Mouse (Mus musculus) cerebellum, adult 11 months (tissue): ENCODE results near the gene Ces1h.
"Not testable (repeated sequence)": the region's sequence is repeated elsewhere in the genome, so short reads cannot be mapped to it uniquely, and the experiment has no call there.

ENCODE experiments used
- DNase-seq: peaks from one replicate; pipeline ENCODE4 v3.0.0; 2022

Ces1h gene

DNA sequence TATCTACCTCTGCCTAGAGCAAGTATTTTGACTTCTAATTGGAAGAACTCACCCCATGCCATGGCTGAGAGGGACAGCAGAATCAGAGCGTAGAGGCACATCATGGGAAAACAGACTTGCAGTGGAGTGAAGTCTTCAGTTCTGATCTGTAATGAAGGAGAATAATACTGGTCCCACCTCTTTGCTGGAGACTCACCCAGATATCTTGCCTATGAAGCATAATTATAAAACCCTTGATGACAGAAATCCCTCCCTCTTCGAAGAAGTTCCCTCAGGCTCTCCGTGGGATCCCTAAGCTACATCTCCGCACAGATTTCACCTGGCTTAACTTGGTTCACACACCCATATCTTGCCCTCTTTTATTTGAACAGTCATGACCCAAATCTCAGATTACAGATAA is at the start of gene Ces1h:
Gene Ces1h, minus strand, starts transcription at position 101 of the 400 bp plus-strand sequence.
- DNase-seq, result no peak

DNA sequence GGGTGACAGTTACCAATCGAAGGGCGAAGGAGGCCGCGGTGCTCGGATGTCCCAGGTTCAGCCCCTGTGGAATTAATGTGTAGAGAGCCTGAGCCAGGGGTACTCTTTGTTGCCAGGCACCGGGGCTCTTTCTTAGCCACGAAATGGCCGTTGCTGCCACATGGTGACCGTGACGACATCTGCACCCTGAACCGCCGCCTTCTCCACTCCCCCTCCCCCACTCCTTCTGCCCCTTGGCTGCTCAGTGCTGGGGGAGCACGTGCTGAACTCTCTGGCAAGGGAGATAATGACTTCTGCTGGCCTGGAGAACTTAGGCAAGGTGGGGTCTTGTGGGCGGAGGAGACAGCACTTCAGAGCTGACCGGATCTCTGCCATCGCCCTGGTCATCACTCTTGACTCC is 47.7 kb upstream of the Ces1h start:
- DNase-seq, result no peak

DNA sequence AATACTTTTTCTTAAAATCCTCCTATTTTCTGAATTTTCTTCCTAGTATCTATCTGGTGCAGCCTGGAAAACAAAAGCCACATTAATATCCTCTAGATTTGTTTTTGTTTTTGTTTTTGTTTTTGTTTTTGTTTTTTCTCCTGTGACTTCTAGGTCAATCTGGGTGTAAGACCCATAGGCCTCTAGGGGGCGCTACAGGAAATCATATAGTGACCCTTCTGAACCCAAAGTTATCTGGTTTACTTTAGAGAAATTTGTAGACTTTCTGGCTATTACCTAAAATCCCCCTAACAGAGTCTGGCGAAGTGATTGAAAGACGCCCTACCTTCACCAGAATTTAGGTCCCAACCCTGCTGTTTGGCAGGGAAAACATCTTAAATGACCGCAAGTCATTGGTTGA is 35.9 kb upstream of the Ces1h start:
- no peak for DNase-seq

DNA sequence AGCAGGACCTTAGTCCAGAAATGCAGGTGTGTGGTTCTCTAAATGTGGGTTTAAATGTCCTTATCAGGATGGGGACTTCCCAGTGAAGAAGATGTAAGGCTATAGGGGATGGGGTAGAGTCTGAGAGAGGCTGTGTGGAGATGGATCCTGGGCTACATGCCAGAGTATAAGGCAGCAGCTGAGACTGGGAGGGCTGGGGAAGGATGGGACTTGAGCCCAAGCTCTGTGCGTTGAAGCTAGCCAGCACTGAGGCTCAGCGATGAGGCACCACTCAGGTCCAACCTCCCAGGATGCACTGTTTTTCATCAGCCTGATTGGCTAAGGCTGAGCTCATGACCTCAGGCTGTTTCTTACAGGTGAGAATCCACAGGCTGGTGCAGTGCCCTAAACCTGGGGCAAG is 29.3 kb upstream of the Ces1h start:
- no peak for DNase-seq

DNA sequence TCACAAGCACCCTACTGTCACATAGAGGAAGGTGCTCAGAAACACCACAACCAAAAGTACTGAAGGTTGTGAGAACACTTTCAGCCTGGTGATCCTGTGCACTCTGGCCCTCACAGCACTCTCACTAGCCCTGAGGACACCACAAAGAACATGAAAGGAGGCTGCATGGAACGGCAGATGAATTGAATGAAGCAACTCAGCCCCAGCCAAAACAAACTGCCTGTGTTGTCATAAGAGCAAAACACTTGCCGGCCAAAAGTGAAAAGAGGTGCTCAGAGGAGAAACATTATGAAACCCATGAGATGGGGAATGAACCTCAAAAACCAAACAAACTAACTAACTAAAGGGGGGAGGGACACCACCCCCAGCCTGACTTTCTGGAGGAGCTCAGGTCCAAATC is 20.2 kb upstream of the Ces1h start:
- no peak for DNase-seq

DNA sequence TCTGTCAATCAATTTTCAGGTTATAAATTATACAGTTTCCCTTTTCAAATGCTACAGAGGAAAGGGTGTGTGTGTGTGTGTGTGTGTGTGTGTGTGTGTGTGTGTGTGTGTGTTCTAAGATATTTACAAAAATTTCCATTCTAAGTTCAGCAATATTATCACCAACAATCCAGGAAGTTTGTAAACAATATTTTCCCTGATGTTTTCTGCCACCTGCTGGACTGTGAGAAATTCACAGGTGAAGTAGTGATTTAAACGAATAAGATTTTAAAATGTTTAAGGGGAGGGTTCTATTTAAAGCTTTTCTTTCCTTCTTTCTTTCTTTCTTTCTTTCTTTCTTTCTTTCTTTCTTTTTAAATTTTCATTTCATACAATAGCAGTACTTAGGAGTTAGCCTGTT is 18.5 kb upstream of the Ces1h start:
- DNase-seq, result no peak

DNA sequence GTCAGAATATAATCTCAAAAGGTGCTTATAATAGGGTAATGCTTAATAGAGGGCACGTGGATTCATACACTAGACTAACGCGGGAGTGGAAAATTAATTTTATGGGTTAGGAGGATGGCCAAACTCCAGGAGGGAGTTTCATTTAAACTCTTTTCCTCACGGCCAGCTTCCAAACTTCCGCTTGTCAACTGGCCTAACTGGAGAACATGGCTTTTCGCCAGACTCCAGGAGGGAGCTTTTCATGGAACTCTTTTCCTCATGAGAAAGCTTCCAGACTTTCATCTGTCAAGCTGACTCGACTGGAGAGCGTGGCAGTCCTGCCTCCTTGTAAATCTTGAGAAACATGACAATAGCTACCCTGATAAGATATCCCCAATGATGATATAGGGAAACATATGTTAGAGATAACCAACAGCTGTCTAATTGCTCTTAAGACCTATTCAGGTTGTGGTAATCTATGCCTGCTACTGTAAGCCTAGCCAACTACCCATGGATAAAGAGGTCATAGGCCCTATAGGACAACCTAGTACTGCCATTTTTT is 14.6 kb upstream of the Ces1h start:
- not testable (repeated sequence) for DNase-seq

DNA sequence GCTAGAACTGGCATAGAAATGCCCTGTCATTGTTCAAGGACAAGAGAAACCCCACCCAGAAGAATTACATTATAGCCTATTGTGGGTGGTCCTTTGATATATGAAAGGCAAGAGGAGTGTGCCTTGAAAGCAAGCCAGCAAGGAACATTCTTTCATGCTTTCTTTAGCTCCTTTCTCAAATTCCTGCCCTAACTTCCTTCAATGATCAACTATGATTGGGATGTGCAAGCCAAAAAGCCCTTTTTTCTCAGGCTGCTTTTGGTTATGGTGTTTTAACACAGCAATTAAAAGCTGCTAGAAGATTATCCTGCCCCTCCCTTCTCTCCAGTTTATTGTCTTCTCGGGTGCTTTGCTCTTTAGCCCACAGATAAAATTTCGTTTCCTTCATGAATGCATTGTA is 10.0 kb downstream of the Ces1h start:
- no peak for DNase-seq

DNA sequence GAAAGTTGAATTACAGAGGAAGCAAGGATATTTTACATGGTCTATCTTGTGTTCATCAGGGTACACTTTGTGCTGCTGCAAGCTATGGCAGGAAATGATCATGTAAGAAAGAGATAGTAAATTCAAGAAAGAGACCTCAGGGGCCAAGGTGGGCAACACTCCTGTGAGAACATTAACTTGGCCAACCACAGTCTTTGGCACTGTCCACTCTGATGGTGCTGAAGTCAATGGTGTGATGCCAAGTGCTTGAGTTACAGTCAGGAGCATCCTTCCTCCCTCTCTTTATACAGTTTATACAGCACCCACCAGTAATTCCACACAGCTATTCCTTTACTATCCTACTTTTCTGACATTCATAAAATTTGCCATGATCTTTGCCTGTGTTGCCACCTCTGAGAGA is 19.4 kb downstream of the Ces1h start:
- no peak for DNase-seq

DNA sequence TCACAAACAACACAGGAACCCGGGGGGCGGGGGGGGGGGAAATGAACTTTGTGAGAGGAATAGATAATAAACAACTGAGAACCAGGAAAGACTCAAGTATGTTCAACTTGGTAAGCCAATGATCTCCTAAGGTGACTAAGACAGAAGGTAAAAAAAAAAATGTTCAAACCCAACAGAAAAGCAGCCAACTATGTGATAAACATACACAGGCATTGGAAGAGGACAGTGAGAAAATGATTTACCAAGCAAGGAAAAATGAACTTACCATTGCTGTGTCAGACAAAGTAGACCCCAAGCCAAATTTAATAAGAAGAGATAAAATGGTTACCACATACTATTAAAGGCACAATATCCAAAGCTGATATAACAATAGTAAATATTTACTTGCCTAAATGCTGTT is 40.0 kb downstream of the Ces1h start:
- no peak for DNase-seq

DNA sequence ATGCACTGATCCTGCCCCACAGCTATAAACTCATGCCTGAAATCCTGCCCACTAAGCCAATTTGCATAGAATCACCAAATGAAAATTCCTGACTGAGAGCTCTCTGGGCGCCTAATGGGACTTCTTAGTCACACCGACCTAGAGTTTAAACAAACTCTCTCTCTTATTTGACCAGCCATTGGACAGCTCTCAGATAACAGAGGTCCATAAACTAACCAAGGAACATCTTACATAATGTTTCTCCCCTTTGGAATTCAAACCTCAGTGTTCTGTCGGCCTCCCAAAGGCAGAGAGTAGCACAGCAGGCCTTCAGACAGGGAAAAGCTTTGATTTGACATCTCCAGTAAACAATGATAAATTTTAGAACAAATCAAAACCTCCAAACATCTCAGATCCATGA is 42.3 kb downstream of the Ces1h start, which contains the start of gene Ces1g:
Gene Ces1g, minus strand, starts transcription at position 102 of the 400 bp plus-strand sequence.
- no peak for DNase-seq

DNA sequence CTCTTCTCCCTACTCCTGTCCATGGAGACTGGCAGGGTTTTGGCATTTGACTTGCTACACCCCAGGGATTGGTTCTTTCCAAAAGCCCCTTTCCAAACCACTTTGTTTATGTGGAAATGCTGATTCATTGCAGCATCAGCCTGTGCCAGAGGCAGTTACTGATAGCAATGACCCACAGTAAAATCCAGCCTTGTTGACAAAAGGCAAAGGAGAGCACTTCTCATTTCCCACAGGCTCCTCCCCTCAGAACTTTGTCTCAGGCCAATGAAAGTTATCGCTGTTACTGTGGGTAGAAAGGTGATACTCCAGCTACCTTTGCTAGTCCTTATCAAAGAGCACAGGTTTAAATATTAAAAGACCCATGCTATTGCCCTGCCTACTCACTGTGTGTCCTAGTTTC is 46.8 kb downstream of the Ces1h start:
- no peak for DNase-seq

DNA sequence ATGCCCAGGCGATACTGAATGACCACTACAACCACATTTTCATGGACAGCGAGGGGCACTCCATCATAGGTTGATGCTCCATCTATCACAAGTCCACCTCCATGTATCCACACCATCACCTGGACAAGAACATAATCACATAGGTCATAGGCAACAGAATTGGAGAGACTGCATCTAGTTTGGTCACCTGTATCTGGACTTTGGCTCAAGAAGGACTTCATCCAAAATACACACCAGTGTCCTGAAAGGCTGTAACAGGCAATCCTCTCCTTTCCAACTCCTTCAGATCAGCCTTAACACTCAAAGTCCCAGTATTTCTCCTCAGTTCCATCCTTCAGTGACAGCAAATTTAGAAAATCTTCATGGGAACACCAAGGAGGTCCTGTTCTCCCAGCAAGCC is 48.4 kb downstream of the Ces1h start:
- no peak for DNase-seq

DNA sequence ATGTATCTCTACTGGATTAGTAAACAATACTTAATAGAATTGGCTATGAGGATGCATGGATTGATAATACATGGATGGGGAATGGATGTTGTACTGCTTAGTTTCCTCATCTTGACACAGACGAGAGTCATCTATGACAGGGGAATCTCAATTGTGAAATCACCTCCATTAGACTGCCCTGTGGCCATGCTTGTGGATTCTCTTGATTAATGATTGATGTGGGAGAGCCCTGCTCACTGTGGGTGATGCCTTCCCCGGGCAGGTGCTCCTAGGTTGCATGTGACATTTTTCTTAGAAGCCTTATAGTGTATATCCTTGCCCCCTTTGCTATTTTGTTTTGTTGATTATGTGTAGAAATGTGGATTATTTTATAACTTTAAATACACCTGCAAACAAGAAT is 54.4 kb downstream of the Ces1h start:
- no peak for DNase-seq

DNA sequence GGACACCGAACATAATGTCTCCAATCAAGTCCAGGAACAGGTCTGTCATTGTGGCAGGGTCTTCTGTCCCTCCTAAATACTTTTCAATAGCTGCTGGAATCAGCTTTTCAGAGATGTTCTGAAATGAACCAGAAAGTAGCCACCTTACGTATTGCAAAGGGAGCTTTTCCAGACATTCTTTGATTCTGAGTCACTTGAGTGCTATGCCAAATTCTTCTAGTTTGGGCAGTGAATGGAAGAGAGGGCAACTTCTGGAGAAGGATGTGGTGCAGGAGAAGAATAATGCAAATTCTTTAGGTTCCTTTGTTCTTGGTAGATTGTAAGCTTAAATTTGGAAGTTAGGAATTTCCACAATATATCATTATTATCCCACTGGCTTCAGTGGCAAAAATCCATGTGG is 62.5 kb downstream of the Ces1h start:
- no peak for DNase-seq

DNA sequence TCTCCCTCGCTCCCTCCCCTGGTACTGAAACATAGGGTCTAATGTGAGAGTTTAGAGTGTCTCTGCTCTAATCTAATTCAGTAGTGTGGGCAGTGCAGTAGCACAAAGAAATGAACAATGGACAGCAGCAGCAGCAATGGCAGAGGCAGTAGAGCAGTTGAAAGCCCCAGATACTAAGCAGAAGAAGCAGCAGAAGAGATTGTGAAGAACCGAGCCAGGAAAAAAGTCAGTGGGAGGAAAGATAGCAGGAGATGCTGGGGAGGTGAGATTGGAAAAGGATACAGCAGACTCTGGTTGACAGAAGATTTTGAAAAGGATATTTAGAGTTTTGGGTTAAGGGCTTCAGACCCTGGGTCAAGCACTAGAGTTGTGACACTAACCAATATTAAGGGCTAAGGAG is 64.0 kb downstream of the Ces1h start:
- DNase-seq, result no peak
